Mouse (Mus musculus) gastrocnemius, adult 18-20 months (tissue): ENCODE measurements at regions not wholly inside any gene's neighbourhood (a gene's known extent, or its start where the extent isn't known, plus 50 kb on each side); places are given as distances from the start of the nearest gene placed in this dataset.

Experiments
- DNase-seq: peaks from one replicate; pipeline ENCODE4 v3.0.0; 2021; ENCODE audit warnings: low spot score

DNA sequence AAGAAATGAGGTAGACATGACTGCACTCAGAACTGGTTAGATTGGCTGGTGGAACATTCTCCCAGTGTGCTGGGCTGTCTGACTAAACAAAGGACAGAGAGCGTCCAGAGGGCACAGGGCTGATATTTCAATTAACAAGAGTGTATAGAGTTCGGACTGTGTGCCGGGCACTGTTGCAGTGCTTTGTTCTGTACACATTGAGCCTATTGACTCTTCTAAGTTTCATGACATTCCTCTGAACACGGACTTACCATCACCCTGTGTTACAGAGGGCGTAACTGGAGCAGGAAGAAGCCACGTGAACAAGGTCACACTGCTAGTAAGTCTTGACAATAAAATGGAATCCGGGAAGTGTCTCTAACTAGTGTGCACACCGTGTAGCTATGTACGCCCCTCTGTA is 92.1 kb upstream of the Barx2 start:
- DNase-seq, result no peak

DNA sequence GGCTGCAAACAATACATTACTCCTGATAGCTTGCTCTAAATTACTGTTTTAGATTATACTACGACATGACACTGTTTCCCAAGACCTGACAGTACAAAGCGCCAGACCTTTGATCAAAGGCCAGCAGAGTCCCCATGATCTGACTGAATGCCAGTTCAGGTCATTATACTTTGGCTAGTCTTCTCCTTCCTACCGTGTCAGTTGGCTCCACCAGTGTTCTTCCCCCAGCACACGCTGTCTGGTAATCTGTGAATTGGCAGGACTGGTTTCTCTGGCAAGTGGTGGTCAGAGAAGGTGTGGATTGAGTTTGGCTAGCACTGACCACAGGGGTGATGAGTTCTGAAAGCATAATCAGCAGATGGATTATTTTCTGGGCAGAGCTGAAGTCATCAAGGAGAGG is 93.1 kb upstream of the Barx2 start:
- DNase-seq, result no peak

DNA sequence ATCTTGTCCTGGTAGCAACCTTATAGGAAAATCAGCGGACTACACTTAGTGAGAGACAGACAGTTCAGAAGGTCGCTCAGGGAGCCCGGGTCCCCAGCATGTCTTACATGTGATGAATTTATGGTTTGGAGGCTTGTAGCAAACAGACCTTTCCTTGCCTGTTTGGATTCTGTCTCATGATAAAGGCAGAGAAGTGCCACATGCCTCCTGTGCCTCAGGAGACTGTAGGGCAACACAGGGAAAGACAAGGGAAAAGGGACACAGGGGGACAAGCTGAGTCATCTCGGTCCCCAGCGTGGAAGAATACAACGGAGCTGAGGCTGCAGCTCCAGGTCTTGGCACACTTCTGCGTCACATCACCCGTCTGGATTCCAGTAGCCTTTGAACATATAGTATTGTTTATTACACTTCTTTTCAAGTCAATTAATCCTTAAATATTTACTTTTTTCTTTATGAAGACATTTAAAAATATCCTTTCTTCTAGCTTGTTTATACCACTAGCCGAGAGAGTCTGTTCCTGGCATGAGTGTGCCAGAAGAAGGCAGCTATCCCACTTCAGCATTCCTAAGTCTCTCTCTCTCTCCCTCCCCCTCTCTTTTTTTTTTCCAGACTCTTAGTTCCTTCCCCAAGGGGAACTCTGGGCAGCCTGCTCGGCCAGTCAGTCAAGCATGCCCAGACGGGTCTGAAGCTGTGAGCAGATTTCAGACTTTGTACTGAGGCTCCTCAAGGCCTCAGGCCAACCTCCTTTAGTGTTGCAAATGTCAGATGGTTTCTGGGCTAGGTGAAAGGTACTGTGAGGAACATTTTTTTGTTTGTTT is 97.9 kb upstream of the Barx2 start:
- DNase-seq, result no peak

DNA sequence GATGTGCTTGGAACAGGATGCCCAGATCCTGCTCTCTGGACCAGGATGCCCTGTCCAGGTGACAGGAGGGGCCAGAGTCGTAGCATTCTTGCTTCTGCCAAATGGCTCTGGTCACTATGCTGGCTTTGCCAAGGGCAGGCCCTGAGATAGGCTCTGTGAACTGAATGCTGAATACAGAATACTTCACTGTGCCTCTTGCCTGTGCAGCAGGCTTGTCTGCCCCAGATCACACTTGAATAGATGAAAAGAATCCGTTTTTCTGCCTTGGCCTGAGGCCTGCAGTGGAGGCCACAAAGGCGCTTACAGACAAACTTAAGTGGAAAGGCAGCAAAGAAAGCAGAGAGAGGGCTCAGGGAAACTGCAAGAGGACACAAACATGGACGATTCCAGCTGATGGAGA is 99.7 kb upstream of the Arhgap32 start:
- no peak for DNase-seq

DNA sequence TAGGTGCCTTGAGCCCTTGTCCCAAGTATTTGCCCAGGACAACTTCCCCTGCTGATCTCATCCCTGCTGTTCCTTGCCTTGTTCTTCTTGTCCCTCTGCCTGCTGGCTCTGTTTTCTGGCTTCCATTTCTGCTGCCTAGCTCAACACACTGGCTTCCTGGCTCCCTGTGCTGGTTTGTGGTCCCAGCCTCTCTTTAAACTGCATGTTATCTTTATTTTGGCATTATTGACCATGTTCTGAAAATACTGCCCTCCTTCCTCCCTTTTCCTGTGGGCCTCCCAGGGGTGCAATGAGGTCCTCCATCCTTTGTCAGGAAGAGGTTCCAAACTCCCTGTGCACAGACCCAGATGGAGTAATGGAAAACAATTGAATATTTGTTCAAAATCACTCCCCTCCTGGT is 97.9 kb upstream of the Arhgap32 start:
- peak; percentile 69 for DNase-seq

DNA sequence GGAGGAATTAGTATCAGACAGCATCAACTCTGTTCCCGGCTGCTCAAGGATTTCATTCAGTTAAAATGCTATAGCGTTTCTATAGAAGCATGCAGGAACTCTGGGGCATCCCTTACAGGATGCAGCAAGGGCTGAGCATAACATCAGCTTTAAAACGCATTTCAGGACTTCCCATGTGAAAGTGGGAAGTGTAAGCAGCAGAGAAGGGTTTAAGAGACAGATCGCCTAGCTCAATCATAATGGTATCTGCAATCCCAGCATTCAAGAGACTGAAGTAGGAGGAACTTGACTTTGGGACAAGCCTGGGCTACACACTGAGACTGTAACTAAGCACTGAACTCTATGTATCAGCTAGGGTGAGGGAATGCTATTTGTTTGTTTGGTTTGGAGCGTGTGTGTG is 96.2 kb upstream of the Arhgap32 start:
- DNase-seq, result no peak

DNA sequence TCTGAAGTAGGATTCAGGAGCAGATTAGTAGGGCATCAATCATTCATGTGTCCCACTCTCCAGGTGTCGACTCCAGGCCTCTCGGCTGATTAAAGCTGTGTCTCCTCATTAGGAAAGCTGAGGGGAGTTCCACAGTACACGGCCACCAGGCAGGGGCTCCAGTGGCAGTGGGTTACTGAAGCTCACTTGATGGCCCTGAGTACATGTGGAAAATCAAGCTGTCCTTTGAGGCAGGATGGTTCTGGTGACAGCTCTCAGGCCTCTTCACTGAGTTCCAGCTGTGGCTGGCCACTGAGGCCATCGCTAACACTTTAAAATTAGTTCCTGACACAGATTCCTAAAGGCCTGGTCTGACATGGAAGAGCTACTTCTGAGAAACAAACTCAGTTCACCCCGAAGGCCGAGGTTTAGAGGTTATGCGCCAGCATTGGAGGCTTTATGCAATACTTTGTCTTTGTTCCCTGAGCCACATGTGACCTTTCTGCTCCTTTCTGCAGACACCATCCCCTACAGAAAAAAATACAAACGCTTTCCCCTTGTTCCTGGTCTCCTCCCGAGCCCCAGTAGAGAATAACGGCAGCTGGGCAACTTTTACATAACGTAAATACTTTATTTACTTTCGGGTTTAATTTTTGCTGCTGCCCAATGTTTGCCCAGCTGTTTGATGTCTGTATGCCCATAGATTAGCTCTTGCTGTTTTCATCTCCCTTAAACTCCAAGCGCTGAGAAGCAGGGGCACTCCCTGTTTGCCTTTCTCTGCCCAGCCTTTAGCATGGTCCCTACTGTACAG is 94.8 kb upstream of the Arhgap32 start:
- no peak for DNase-seq

DNA sequence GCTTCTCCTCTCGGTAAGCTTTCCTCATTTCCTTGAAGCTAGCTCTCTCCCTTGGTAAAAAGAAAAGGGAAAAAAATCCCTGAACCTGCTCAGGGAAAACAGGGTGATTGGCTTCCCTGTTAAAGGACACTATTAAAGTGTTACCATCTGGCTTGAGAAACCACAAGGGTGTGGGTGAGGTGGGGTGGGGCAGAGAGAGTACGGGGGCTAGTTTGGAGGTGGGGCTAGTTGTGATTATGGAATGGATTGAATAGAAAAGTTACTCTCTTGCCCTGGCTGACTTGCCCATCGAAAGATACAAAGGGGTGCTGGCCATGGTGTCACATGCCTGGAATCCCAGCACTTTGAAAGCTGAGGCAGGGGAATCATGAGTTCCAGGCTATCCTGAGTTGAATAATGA is 94.2 kb upstream of the Arhgap32 start:
- DNase-seq, result no peak

DNA sequence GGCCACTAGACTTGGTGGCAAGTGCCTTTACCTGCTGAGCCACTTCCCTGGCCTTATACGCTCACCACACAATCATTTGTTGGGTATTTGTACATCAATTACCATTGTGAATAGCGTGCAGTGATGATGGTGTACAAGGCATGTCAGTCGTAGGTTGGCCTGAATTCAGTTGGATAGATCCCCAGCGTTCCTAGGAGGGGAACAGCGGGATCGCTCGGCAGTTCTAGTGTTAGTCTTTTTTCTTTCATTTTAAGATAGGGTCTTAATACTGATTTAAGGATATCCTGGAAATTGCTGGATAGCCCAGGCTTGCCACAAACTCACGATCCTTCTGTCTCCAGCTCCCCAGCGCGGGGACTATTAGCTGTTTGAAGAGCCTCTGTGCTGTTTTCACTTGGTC is 92.9 kb upstream of the Arhgap32 start:
- no peak for DNase-seq

DNA sequence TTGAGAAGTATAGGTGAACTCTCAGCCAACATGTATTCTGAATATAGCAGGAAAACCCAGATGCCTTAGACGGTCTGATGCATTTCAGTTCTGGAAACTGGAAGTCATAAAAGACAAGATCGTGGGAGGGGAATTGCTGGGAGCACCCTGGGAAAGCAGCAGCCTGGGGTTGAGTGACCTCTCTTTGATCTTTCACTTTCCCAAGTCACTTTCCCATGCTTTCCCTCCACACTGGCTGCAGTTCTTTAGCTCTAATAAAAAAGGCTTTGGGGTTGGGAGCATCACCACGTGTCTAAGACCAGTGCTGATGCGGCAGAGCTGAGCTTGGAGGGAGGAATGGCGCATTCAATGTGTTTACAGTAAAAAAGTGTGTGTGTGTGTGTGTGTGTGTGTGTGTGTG is 91.2 kb upstream of the Arhgap32 start:
- DNase-seq, result peak; percentile 8

DNA sequence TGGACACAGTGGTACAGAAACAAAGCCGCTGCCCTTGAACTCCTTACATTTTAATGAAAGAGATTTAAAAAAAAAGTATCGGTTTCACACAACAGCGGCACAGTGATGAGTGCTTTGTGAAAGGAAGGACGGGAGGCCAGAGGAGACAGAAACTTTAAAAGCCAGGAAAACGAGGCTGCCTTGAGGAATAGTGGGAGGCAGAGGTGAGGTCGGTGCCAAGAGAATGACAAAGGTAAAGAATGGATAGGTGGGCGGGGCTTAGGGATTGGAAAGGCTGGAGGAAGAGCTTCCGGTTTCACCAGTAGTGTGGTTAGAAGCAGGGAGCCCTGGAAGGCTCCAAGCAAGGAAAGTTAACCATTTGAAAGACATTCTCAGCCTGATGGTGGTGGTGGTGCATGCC is 88.0 kb upstream of the Arhgap32 start:
- DNase-seq, result no peak

DNA sequence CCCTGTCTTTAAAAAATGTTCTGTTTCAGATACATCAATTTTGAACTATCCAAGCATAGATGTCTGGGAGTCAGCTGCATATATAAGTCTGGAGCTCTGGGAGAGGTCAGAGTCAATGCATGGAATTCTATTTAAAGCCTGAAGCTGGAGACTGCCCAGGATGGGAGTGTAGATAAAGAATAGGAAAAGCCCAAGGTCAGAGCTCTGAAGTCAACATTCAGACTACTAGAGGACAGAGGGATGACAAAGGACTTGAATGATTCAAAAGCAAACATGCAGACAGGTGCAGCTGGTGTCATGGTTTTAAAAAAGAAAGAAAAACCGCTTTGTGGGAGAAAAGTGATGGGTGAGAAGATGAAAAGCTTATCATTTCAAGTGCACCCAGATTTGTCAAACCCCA is 86.9 kb upstream of the Arhgap32 start:
- no peak for DNase-seq

DNA sequence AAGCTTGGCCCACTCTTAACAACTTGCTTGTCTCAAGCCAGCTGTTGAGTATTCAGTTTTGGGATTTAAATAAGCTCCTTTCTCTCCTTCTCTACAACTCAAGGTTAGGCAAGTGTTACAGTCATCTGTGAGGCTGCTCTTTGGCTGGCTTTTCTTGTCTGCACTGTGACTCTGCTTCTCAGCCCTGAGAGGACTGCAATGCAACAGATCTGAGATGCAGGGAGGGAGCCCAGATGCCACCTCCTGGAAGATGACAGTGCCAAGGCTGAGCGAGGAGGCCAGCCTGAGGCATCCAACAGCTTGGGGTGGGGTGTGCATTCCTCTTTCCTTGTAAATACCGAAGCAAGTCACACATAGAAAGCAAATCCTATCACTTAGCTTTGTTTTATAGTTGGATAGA is 86.2 kb upstream of the Arhgap32 start:
- no peak for DNase-seq

DNA sequence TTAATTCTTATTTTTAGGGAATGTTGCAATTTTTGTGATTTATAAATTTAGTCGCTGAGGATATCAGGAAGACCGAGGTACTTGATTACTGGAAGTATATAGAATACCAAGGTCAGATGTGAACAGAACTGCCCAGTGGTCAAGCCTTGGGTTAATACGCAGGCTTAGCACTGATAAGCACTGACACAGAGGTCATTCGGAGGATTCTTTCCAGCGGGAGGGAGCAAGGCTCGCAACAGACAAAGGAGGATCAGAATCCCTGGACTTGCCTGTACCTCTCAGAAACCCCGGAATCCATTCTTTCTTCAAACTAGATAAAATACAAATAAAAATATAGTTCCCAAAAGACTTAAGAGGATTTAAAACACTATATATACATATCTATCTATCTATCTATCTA is 85.7 kb upstream of the Arhgap32 start:
- no peak for DNase-seq

DNA sequence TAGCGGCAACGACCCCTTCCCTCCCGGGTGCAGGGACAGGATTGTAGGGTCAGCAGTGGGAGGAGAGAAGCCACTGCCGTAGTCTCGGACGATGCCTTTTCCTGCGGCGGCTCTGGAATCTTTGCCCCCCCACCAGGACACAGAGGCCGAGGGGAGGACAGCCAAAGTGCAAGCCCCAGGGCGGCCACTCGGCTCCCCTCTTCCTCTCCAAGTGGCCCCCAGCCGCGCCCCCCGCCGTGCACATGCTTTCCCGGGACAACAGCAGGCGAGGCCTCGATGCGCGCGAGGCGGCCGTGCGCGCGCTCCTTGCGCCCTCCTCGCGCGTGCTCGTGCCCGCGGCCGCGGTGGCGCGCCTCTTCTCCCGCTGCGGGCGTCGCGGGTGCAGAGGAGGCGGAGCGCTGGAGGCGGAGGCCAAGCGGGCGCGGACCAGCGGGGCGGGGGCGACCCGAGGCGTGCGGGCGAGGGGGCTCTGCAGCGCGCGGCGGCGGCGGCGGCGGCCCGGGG is 83.9 kb upstream of the Arhgap32 start:
- peak; percentile 76 for DNase-seq

DNA sequence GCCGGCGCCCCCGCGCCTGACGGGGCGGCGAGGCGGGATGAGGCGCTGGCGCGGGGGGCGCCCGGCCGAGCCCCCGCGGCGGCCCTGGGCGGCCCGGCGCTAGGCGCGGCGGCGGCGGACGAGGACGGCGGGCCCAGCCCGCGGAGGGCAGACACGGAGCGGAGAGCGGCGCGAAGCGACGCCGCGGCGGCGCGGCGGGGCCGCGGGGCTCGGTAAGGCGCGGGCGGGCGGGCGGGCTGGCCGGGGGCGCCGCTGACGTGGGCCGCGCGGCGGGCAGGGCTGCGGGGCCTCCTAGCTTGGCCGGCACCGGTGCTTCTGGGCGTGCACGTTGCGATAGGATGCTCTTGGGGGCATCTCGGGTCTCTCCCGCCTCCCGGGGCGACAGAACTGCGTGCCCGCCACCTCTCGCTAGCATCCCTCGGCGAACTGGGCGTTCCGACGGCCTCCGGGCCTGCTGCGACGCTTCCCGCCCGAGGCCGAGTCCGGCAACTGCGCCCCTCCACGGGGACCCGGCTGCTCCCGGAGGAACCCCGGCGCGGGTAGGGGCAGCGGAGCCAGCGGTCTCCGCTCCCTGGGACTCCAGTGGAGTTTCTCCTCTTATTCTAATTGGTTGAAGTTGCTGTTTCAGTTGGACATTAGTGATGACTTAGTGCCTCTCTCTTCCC is 83.3 kb upstream of the Arhgap32 start:
- peak; percentile 13 for DNase-seq

DNA sequence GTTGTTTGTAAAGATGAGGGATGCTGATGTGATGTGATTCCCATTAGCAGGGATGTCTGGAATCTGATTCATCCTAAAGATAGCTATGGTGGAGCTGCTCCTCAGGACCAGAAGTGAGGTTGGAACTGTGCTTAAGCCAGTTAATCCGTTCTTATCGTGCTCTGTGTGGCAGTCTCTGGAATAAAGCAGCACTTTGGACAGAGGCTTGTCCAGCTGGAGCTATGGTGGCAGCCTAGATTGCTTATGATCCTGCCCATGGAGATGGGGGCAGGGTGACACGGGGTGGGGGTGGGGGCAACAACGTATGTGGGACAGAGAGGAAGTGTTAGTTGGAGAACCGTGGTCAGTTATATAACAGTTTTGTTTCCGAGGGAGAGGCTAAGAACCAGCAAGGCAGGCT is 82.0 kb upstream of the Arhgap32 start:
- DNase-seq, result no peak

DNA sequence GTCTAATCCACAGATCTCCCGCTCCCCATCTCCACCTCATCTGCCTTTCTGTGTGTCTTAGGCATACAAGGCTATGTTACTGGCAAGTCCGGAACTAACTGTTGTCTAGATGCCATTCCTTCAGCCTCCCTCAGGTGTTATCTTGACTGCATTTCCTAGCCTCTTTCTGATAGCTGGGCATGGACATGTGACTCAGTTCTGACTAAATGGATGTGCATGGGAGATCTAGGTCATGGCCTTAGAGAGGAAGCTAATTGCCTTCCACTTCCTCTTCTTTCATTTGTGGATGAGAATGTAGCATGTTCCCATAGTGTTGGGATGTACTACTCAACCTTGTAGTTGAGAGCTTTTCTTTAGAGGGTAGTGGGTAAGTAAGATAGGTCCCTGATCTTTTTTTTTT is 75.9 kb upstream of the Arhgap32 start:
- no peak for DNase-seq

DNA sequence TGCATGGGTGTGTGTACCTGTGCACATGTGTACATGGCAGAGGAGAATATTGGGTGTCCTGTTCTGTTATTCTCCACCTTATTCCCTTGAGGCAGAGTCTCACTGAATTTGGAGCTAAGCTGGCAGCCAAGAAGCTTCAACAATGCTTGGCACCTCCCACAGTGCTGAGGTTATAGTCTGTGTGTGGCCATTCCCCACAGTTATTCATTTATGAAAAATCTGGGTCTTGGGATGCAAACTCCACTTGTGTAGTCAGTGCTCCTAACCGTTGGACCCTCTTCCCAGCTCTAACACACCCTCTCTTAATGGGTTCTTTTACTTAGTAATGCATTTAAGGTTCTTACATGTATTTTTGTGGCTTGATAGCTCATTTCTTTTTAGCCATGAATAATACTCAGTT is 72.6 kb upstream of the Arhgap32 start:
- DNase-seq, result no peak

DNA sequence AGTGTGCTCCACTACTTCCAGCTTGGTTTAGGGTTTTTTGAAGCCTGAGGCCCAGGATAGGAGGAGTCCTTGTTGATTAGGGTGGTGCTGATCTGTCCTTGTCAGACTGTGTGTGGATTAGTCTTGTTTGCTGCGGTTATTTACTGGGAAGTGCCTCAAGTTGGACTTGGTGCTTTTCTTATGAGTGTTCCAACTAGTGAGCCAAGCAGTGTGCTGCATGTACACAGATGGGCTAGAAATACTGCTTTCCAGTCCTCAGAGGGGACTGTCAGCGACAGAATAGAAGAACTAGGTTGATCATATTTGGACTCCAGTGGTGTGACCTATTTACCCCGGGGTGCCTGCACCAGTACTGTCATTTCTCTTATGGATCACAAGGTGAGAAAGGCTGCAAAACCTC is 69.1 kb upstream of the Arhgap32 start:
- DNase-seq, result no peak

DNA sequence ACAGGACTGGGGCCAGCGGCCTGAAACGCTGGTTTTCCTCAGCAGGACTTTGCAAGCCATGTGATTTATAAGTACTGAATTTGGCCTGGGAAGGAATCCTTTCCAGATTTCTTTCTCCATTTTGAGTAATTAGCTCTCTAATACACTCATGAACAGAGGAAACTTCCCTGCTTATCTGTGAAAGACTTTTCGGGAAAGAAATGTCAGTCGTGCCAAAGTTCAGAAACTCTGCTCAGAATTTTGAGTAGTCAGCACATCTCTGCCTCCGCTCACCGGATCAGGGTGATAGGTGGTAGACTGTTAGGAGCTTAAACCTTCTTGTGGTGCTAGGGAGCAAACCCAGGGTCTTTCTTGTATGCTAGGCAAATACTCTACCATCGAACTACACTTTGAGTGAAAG is 67.0 kb upstream of the Arhgap32 start:
- no peak for DNase-seq

DNA sequence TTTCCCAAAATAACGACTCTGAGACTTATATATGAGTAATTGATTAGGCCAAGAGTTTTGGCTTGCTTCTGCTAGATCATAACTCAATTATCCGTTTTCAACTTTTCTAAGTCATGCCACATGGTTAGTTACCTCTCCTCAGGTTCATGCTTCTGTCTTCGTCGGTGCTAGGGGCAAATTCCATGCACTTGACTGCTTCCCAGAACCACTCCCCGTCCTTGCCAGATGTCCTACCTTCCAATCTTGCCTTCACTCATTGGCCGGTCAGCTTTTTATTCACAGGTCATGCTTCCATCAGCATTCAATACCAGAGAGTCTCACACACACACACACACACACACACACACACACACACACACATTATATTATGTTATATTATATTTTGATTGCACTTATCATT is 66.4 kb upstream of the Arhgap32 start:
- no peak for DNase-seq
